Mouse (Mus musculus): ENCODE results near the gene Tmem106a. TPM values are rescaled to one million over a fixed set of nuclear protein-coding genes. Genes with fewer than 3 reads are reported as not detected.
"Not testable (repeated sequence)": the region's sequence is repeated elsewhere in the genome, so short reads cannot be mapped to it uniquely, and the experiment has no call there.

The Tmem106a gene
- polyA plus RNA-seq, 1 experiment from 2014 or later: 5.0 TPM

DNA sequence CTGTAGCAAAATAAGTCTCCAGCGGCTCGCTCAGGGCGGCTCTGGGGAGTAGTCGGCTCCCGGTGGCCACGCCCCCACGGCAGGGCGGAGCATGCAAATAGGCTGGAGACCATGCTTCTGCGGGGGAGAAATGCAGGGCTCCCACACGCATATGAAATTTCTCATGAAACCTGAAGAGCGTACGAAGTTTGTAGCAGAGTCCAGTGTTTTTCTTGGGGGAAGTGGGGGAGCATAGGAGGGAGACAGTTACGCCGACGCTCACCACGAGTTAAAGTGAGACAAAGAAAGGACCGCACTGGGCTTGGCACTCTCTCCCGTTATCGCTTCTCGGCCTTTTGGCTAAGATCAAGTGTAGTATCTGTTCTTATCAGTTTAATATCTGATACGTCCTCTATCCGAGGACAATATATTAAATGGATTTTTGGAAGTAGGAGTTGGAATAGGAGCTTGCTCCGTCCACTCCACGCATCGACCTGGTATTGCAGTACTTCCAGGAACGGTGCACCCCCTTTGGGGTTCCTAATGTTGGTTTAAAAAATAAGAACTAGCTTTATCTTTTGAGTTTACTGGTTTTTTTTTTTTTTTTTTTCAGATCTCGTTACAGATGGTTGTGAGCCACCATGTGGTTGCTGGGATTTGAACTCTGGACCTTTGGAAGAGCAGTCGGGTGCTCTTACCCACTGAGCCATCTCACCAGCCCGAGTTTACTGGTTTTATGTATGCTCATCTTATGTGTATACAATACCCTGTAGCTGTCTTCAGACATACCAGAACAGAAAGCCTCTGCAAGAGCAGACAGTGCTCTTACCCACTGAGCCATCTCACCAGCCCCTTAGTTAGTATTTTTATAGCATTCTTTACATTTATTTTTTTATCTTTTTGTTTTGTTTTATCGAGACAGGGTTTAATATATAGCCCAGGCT, 22.8 kb downstream of the Tmem106a start:
- not testable (repeated sequence) for H3K9me3 ChIP-seq; H3K4me1 ChIP-seq (replicated peaks); H3K36me3 ChIP-seq; H3K27me3 ChIP-seq
- Histone ChIP-seq H3K9ac (peak overlapping the region; percentile 33), H3K4me3 (peak overlapping the region; percentile 39), H3K27ac (replicated peaks) (peak overlapping the region; percentile 56; the same call in 1 of the 2 replicates), H3K4me2 (peak overlapping the region; percentile 62)
- peak; percentile 76 for ATAC-seq (ENCODE audit: low FRiP score, low read depth)
- WGBS: 2% methylated on average over 30 of the region's 30 CpGs

DNA sequence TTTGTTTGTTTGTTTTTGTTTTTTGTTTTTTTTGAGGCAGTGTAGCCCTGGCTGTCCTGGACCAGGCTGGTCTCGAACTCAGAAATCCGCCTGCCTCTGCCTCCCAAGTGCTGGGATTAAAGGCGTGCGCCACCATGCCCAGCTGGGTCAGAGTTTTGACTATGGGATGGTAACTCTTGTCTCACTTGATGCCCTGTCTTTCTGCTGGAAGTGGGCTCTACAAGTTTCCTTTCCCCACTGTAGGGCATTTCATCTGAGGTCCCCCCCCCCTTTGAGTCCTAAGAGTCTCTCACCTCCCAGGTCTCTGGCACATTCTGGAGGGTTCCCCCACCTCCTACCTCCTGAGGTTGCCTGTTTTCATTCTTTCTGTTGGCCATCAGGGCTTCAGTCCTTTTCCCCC, 25.1 kb downstream of the Tmem106a start:
- H3K9me3 ChIP-seq; H3K4me1 ChIP-seq (replicated peaks); H3K27me3 ChIP-seq; H3K4me3 ChIP-seq; H3K27ac ChIP-seq (replicated peaks); H3K9ac ChIP-seq; H3K36me3 ChIP-seq; H3K4me2 ChIP-seq; ATAC-seq (ENCODE audit: low FRiP score, low read depth): not testable (repeated sequence)
- 97% methylated on average over 4 of the region's 4 CpGs for WGBS

DNA sequence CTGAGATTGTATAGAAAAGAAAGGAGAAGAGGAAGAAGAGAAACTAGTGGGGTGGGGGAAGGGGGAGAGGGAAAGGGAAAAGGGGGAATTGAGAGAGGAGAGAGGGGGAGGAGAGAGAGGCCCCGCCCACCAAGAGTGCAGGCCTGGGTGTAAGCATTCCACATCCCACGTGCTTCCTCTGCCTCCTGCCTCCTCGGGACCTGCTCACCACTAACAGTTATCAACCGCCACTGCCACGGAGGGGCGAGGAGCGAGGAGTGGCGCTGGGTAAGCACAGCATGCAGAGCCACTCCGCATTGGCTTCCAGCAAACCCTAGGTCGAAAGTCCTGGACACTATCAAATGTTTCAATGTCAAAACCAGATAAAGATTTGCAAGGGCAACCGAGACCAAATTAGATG, 28.4 kb downstream of the Tmem106a start:
- ATAC-seq (ENCODE audit: low FRiP score, low read depth): no peak
- Histone ChIP-seq H3K27me3 (no peaks in the 10 kb centered on the region), H3K27ac (replicated peaks) (no peak overlapping the region), H3K36me3 (no peaks in the 10 kb centered on the region), H3K4me2 (no peak overlapping the region), H3K9me3 (no peaks in the 10 kb centered on the region), H3K9ac (no peak overlapping the region), H3K4me1 (replicated peaks) (no peaks in the 10 kb centered on the region), H3K4me3 (no peak overlapping the region)
- 43% methylated on average over 11 of the region's 11 CpGs for WGBS

DNA sequence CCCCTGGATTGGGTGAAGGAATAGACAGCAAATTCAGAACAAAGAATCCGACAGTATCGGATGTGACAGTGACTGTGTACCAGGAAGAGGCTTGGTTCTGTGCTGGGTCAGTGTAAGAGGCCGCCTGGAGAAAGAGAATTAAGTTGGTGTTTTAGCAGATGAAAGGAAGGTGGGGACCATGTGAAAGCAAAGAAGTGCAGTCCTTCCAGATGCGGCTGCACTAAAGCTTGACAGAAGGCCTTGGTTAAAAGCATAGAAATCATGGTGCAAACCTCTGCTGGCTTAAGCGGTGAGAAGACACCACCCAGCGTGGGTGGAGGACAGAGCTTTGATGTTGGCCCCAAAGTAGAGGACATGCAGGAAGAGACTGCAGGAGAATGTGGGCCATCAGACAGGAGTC, 31.6 kb downstream of the Tmem106a start:
- Histone ChIP-seq H3K4me3 (no peak overlapping the region), H3K9me3 (no peaks in the 10 kb centered on the region), H3K27ac (replicated peaks) (no peak overlapping the region), H3K4me1 (replicated peaks) (peaks cover 18% of the 10 kb centered on the region), H3K27me3 (no peaks in the 10 kb centered on the region), H3K9ac (no peak overlapping the region), H3K4me2 (no peak overlapping the region), H3K36me3 (no peaks in the 10 kb centered on the region)
- ATAC-seq (ENCODE audit: low FRiP score, low read depth): no peak
- 82% methylated on average over 6 of the region's 6 CpGs for WGBS

DNA sequence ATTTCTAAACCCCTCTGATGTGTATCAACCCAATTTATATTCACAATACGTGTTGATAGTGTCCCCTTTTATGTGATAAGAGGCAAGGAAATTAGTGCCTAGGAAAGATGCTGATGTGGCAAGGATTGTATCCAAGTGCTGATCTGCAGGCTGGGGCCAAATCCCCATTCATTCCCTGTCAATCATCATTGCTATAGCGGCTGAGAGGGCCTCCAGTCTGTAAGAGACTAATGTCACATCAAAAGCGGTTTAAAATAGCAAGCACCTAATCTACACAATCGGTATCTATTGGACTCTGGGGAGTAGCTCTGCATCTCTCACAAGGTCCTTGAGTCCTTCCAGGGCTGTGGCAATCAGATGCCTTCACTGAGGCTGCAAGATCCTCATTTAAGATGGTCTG, 32.1 kb downstream of the Tmem106a start:
- no peak for ATAC-seq (ENCODE audit: low FRiP score, low read depth)

DNA sequence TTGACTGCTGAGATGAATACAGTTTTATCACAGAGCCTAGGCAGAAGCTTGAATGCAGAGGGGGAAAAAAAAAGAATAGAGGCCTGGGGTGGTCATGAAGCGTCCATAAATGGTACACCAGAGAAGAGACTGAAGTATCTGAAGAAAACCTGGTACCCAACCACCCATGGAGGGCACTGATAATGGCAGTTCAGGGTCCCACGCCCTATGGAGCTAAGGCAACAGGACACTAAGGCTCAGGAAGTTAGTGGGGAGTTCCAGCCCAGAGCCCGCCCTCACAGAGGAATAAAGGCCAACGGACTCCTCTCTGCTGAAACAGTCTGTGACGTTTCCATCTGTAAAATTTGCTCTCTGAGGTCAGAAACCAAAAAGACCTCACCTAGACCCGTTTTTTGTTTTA, 33.3 kb downstream of the Tmem106a start:
- no peak overlapping the region for H3K4me2 ChIP-seq
- H3K4me3 ChIP-seq: no peak overlapping the region
- H3K4me1 ChIP-seq (replicated peaks): peaks cover 18% of the 10 kb centered on the region
- H3K36me3 ChIP-seq: no peaks in the 10 kb centered on the region
- no peak overlapping the region for H3K9ac ChIP-seq
- WGBS: 82% methylated on average over 6 of the region's 6 CpGs
- no peaks in the 10 kb centered on the region for H3K27me3 ChIP-seq
- no peak for ATAC-seq (ENCODE audit: low FRiP score, low read depth)
- H3K27ac ChIP-seq (replicated peaks): no peak overlapping the region
- no peaks in the 10 kb centered on the region for H3K9me3 ChIP-seq

More for the DNA sequence above, 32.1 kb downstream of the Tmem106a start:
- no peaks in the 10 kb centered on the region for H3K9me3 ChIP-seq
- 65% methylated on average over 4 of the region's 4 CpGs for WGBS
- no peaks in the 10 kb centered on the region for H3K27me3 ChIP-seq
- no peak overlapping the region for H3K4me2 ChIP-seq
- no peak overlapping the region for H3K4me3 ChIP-seq
- no peaks in the 10 kb centered on the region for H3K36me3 ChIP-seq
- no peak overlapping the region for H3K27ac ChIP-seq (replicated peaks)
- no peak overlapping the region for H3K9ac ChIP-seq
- H3K4me1 ChIP-seq (replicated peaks): peaks cover 18% of the 10 kb centered on the region

DNA sequence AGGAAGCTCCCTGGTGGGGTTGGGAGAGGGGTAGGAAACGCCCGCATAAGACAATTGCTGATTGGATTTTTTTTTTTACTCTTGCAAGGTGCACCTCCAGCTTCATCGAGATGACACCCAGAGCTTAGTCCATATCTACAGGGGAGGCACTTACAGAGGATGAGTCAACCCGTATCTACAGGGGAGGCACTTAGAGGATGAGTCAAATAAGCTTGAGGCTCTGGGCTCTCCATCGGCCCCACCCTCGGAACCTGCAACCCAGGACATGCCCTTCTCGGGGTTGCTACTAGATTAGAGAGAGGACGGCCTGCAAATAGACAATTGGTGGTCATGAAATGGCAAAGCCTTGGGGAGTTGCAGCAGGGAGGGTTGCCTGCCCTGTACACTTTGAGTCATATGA, 34.1 kb downstream of the Tmem106a start:
- no peak overlapping the region for H3K4me2 ChIP-seq
- H3K9me3 ChIP-seq: no peaks in the 10 kb centered on the region
- H3K9ac ChIP-seq: no peak overlapping the region
- H3K27ac ChIP-seq (replicated peaks): no peak overlapping the region
- no peak overlapping the region for H3K4me3 ChIP-seq
- ATAC-seq (ENCODE audit: low FRiP score, low read depth): no peak
- H3K36me3 ChIP-seq: no peaks in the 10 kb centered on the region
- WGBS: 91% methylated on average over 8 of the region's 8 CpGs
- H3K4me1 ChIP-seq (replicated peaks): peaks cover 18% of the 10 kb centered on the region
- no peaks in the 10 kb centered on the region for H3K27me3 ChIP-seq

DNA sequence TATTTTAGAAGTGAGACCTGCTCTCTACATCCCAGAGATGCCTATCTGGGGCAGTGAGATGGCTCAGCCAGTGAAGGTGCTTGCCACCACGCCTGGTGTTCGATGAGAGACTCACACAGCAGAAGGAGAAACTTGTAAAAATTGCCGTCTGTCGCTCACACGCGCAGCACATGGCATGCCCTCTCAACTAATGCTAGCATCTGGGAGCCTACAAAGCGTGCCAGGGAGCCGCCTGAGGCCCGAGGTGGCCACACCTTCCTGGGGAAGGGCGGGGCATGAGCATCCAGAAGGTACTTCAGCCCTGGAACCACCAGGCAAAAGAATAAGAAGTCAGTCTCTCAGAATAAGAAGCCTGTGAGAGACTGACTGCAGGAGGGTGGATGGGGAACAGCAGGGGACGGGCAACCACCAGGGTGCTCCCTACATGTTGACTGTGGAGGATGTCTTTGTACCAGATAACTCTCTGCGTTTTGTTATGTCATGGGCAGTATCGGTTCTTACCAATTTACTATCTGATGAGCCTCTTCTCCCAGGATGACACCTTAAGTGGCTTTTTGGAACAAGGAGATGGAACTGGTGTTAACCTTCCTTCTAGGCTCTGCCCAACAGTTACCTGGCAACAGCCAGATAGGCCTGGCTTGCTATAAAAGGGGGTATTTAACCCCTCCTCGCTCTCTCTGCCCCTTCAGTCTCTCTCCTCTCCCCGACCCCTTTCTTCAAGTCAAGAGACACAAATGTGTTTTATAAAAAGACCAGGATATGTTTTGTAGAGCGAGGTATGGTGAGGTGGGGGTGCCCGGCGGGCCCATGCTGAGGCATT, 35.1 kb downstream of the Tmem106a start:
- Histone ChIP-seq H3K4me2 (peak overlapping the region; percentile 42), H3K9ac (no peak overlapping the region), H3K4me1 (replicated peaks) (peaks cover 18% of the 10 kb centered on the region), H3K9me3 (no peaks in the 10 kb centered on the region), H3K36me3 (no peaks in the 10 kb centered on the region), H3K27me3 (no peaks in the 10 kb centered on the region), H3K4me3 (no peak overlapping the region), H3K27ac (replicated peaks) (peak overlapping the region; percentile 69)
- WGBS: 16% methylated on average over 18 of the region's 18 CpGs
- ATAC-seq (ENCODE audit: low FRiP score, low read depth): no peak

DNA sequence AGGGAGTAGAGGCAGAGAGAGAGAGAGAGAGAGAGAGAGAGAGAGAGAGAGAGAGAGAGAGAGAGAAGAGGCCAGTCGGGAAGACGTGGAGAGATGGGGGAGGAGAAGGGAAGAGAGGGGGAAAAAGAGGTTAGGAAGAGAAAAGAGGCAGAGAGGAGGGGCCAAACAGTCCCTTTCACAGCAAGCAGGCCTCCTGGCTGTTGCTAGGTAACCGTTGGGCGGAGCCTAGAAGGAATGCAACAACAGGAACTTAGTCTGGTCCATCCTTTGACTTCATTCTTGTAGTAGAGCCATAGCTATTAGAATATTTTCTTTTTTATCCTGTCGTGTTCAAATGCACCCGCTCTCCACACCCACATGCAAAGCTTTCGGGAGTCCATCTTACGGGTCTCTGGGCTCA, 35.8 kb downstream of the Tmem106a start:
- H3K36me3 ChIP-seq: no peaks in the 10 kb centered on the region
- no peaks in the 10 kb centered on the region for H3K27me3 ChIP-seq
- peaks cover 18% of the 10 kb centered on the region for H3K4me1 ChIP-seq (replicated peaks)
- peak overlapping the region; percentile 69 for H3K27ac ChIP-seq (replicated peaks)
- peak; percentile 64; the same call in 1 of the 2 replicates for ATAC-seq (ENCODE audit: low FRiP score, low read depth)
- H3K4me3 ChIP-seq: no peak overlapping the region
- H3K9ac ChIP-seq: no peak overlapping the region
- peak overlapping the region; percentile 42 for H3K4me2 ChIP-seq
- WGBS: 2% methylated on average over 8 of the region's 8 CpGs
- no peaks in the 10 kb centered on the region for H3K9me3 ChIP-seq

DNA sequence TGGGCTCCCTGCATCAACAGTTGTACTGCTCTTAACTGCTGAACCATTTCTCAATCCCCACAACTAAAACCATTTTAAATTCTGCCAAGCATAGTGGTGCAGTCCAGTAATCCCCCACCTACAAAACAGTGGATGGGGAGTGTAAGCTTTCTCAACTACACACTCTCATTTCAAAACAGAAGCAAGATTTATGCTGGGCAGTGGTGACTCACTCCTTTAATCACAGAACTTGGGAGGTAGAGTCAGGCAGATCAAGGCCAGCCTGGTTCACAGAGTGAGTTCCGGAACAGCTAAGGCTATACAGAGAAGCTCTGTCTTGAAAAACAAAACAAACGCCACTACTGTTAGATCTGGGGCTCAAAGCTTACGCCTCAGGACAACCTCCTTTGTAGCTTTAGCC, 36.6 kb downstream of the Tmem106a start:
- Histone ChIP-seq H3K9me3 (no peaks in the 10 kb centered on the region), H3K4me1 (replicated peaks) (peaks cover 18% of the 10 kb centered on the region), H3K9ac (no peak overlapping the region), H3K4me3 (no peak overlapping the region), H3K36me3 (no peaks in the 10 kb centered on the region), H3K4me2 (no peak overlapping the region), H3K27me3 (no peaks in the 10 kb centered on the region), H3K27ac (replicated peaks) (no peak overlapping the region)
- ATAC-seq (ENCODE audit: low FRiP score, low read depth): no peak
- 73% methylated on average over 3 of the region's 3 CpGs for WGBS

DNA sequence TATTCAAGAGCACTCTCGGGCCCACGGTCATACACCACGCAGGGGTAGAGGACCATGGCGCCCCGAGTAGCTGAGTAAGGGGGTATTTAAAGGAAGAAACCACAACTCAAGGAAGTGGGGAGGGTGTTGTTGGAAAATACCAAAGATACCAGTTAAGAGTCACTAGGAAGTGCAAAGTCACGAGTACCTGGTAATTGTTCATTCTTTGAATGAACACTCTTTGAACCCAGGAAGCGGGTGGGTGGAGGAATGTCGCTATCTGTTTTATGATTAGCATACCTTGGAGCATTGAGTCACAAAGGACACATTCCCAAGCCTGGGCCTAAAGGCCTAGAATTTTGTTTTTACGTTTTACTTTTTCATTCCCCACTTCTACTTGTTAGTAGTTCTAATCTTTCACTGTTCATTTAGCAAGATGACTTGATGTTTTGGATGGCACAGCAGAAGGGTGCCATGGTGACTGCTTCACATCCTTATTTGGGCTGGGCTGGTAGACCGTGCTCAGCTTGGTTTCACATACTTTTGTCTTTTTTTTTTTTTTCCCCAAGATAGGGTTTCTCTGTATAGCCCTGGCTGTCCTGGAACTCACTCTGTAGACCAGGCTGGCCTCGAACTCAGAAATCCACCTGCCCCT, 38.1 kb downstream of the Tmem106a start:
- H3K27ac ChIP-seq (replicated peaks); H3K9ac ChIP-seq; H3K9me3 ChIP-seq; H3K36me3 ChIP-seq; ATAC-seq (ENCODE audit: low FRiP score, low read depth); H3K4me2 ChIP-seq; H3K4me3 ChIP-seq; H3K27me3 ChIP-seq: not testable (repeated sequence)
- peaks cover 18% of the 10 kb centered on the region for H3K4me1 ChIP-seq (replicated peaks)
- 91% methylated on average over 11 of the region's 11 CpGs for WGBS

DNA sequence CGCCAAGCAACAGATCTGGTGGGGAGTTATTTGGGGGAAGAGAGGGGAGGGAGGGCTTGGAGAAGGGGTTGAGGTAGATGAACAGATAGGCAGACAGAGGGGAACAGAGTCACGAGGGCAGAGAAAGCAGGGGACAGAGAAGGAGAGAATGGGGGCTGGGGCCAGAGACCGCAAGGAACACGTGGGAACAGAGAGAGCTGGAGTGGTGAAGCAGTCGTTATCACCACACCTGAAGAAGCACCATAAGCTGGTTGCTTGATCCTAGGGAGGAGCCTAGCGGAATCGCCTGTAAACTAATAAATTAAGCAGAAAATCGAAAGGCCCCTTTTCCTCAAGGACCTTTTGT, 44.6 kb downstream of the Tmem106a start:
- H3K27me3 ChIP-seq: no peaks in the 10 kb centered on the region
- H3K9ac ChIP-seq: peak overlapping the region; percentile 50
- 5% methylated on average over 8 of the region's 8 CpGs for WGBS
- peak; percentile 60; the same call in 1 of the 2 replicates for ATAC-seq (ENCODE audit: low FRiP score, low read depth)
- peaks cover 6% of the 10 kb centered on the region; the same call in 1 of the 2 replicates for H3K4me1 ChIP-seq (replicated peaks)
- H3K4me2 ChIP-seq: peak overlapping the region; percentile 89
- H3K9me3 ChIP-seq: no peaks in the 10 kb centered on the region
- H3K27ac ChIP-seq (replicated peaks): peak overlapping the region; percentile 82
- H3K36me3 ChIP-seq: no peaks in the 10 kb centered on the region
- H3K4me3 ChIP-seq: peak overlapping the region; percentile 50
